Mouse (Mus musculus) limb, embryonic 12.5 days (tissue): ENCODE results near the gene Golim4. TPM values are rescaled to one million over a fixed set of nuclear protein-coding genes. Genes with fewer than 3 reads are reported as not detected.

Source experiments
- ATAC-seq: fragments of 200-750 bp; cut with Nextera tagmentation; 2 replicates; pipeline ENCODE4 v1.8.0; 2017; ENCODE audit warnings: low read depth, moderate TSS enrichment; ENCODE audit not compliant: insufficient number of reproducible peaks, insufficient read depth, low FRiP score, low TSS enrichment
- H3K27ac ChIP-seq: fragments of 300-500 bp; sonication (generic); 2 replicates; pipeline ENCODE4 v1.5.1; 2016; ENCODE audit warnings: mild to moderate bottlenecking, moderate library complexity
- H3K27me3 ChIP-seq: fragments of 300-500 bp; sonication (generic); 2 replicates; pipeline ENCODE4 v1.6.1; 2016; ENCODE audit warnings: mild to moderate bottlenecking, moderate library complexity
- H3K36me3 ChIP-seq: fragments of 300-500 bp; sonication (generic); 2 replicates; pipeline ENCODE4 v1.6.1; 2016; ENCODE audit warnings: mild to moderate bottlenecking, moderate library complexity
- H3K4me1 ChIP-seq: fragments of 300-500 bp; sonication (generic); replicated peaks from 2 replicates; pipeline ENCODE4 v1.6.1; 2016
- H3K4me2 ChIP-seq: fragments of 300-500 bp; sonication (generic); 2 replicates; pipeline ENCODE4 v1.6.1; 2016; ENCODE audit warnings: mild to moderate bottlenecking, moderate library complexity
- H3K4me3 ChIP-seq: fragments of 300-500 bp; sonication (generic); replicated peaks from 2 replicates; pipeline ENCODE4 v1.5.1; 2016; ENCODE audit warnings: mild to moderate bottlenecking
- H3K9ac ChIP-seq: fragments of 300-500 bp; sonication (generic); replicated peaks from 2 replicates; pipeline ENCODE4 v1.6.1; 2016; ENCODE audit warnings: mild to moderate bottlenecking, moderate library complexity
- H3K9me3 ChIP-seq: fragments of 300-500 bp; sonication (generic); 2 replicates; pipeline ENCODE4 v1.6.1; 2016; ENCODE audit warnings: mild to moderate bottlenecking, moderate library complexity
- WGBS: fragments of 180-500 bp; shearing (Covaris S2); methylation state at CpG from one replicate; pipeline ENCODE4 v1.1.7; 2016; 5-methylcytosine and 5-hydroxymethylcytosine counted together
- polyA plus RNA-seq: library from polyadenylated mRNA; unstranded; fragments of >200 nt; fragmentation: Nextera tagmentation; extraction: Ambion mirVana; gene quantifications from 2 replicates; pipeline ENCODE4 v1.2.1, GENCODE M21; 2016

Gene Golim4
- polyA plus RNA-seq, 1 experiment from 2014 or later, result 52.7 TPM

DNA sequence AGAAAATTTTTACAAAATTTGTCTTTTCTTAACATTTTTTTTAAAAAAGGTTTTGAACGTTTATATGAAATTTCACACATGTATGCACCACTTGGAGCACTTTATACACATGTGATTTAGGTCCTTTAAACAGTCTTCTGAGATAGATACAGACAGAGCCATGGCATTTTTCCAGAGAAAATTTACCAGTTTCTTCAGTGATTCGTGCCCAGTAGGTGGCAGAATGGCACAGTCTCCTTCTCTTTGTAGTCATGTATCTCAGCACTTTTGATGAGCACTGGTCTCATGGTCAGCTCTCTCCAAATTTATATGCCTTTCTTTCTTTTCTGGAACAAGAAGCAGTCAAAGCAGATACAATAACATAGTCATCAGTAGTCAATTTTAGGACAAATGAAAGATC is 92.5 kb downstream of the Golim4 start:
- H3K4me1 ChIP-seq, result no peaks in the 10 kb centered on the region
- no peak overlapping the region for H3K4me3 ChIP-seq
- ATAC-seq, result no peak
- no peak overlapping the region for H3K27ac ChIP-seq
- no peaks in the 10 kb centered on the region for H3K27me3 ChIP-seq
- 25% methylated on average over 2 of the region's 2 CpGs for WGBS
- H3K4me2 ChIP-seq, result no peak overlapping the region
- H3K9me3 ChIP-seq, result no peaks in the 10 kb centered on the region
- no peaks in the 10 kb centered on the region for H3K36me3 ChIP-seq
- H3K9ac ChIP-seq, result no peak overlapping the region

DNA sequence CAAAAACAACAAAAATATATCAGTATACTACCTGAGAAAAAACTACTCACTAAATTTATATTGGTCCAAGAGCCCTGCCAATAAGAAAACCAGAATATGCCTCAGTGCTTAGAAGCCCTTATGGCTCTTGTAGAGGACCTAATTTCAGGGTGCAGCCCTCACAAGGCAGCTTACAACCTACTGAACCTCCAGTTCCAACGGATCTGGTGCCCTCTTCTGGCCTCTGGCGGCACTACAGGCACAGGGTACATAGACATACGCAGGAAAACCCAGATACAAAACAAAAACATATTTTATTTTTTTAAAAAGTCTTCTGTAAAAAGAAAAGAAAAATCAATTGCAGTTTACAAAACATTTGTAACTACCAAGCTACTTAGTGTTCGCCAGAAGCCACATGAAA is 95.1 kb downstream of the Golim4 start:
- Histone ChIP-seq H3K27ac (no peak overlapping the region), H3K36me3 (no peaks in the 10 kb centered on the region), H3K9me3 (no peaks in the 10 kb centered on the region), H3K4me2 (no peak overlapping the region), H3K27me3 (no peaks in the 10 kb centered on the region), H3K9ac (no peak overlapping the region), H3K4me3 (no peak overlapping the region), H3K4me1 (no peaks in the 10 kb centered on the region)
- ATAC-seq, result no peak
- 27% methylated on average over 4 of the region's 4 CpGs for WGBS

DNA sequence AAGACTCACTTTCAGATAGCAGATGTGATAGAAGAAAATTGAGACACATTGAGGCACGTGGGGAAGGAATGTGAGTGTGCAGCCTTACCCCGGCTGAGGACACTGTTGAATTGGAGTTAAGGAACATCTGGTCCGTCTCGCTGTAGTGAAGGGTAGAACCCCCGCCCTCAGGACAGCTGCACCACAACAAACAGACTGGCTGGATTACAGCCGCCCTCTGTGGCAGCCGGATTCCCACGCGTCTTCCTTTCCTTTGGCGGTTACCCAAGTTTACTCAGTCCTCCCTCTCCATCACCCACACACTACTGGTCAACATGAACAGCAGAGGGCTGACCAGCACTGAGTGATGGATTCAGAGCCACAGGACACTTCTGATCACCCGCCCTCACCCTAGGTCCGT is 96.0 kb downstream of the Golim4 start:
- H3K4me1 ChIP-seq, result no peaks in the 10 kb centered on the region
- H3K27me3 ChIP-seq, result no peaks in the 10 kb centered on the region
- no peaks in the 10 kb centered on the region for H3K9me3 ChIP-seq
- no peak overlapping the region for H3K27ac ChIP-seq
- no peak overlapping the region for H3K4me2 ChIP-seq
- peak; percentile 71; the same call in 1 of the 2 replicates for ATAC-seq
- WGBS, result 60% methylated on average over 12 of the region's 12 CpGs
- H3K4me3 ChIP-seq, result no peak overlapping the region
- H3K36me3 ChIP-seq, result no peaks in the 10 kb centered on the region
- H3K9ac ChIP-seq, result no peak overlapping the region

DNA sequence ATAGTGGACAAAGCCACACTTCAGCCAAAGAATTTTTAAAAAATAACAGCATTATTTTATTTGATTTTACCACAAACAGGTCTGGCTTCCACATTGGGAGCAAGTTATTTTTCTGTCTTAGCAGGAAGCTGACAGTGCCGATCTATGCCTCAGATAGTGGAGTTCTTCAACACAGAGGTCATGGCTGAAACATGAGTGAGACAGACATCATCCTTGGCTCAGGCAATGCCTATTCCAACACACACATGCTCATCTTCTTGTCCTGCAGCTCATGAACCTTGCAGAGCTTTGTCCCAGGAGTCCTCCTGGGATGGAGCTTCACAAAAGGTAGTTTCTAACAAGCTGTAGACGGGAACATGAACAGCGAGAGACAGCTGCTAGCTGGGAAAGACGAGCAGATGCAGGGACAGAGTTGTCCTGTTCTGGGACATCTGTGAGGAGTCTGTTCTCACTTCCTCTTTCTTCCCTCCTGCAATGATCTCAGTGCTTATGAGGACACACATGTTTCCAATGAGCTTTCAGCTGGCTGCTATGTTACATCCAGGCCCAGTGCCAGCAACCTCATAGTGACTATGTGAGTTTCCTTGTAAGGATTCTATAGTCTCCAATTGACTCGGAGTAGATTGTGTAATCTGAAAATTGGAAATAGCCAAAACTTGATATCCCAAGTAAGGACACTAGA is 121.3 kb downstream of the Golim4 start:
- no peaks in the 10 kb centered on the region for H3K4me1 ChIP-seq

DNA sequence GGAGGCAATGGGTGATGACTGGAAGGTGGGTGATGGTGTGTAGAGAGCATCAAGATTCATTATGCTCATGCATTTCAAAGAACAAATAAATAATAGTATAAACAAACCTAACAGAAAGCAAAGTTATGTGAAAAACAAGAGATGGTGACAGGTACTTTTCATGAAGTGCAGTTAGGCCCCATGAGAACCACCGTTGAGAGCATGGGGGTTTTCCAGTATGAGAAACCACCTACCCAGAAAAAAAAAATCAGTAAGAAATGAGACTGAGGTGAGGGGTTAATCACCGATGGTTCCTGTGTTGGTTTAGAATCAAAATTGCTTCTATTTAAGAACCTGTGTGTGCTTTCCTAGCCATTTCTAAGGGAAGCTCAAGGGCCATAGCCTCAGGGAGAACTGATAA is 121.9 kb downstream of the Golim4 start:
- no peak overlapping the region for H3K27ac ChIP-seq
- H3K4me1 ChIP-seq, result no peaks in the 10 kb centered on the region
- no peak overlapping the region for H3K4me2 ChIP-seq
- 85% methylated on average over 2 of the region's 2 CpGs for WGBS
- ATAC-seq, result no peak
- no peak overlapping the region for H3K4me3 ChIP-seq
- no peaks in the 10 kb centered on the region for H3K36me3 ChIP-seq
- H3K9ac ChIP-seq, result no peak overlapping the region
- H3K9me3 ChIP-seq, result no peaks in the 10 kb centered on the region
- H3K27me3 ChIP-seq, result no peaks in the 10 kb centered on the region

More for the DNA sequence above, 121.3 kb downstream of the Golim4 start:
- Histone ChIP-seq H3K4me3 (no peak overlapping the region), H3K36me3 (no peaks in the 10 kb centered on the region), H3K27ac (no peak overlapping the region), H3K4me2 (no peak overlapping the region), H3K27me3 (no peaks in the 10 kb centered on the region), H3K9me3 (no peaks in the 10 kb centered on the region), H3K9ac (no peak overlapping the region)
- ATAC-seq, result no peak
- WGBS, result 70% methylated on average over 5 of the region's 5 CpGs

Other genes with a start within 250 kb of the Golim4 start
- not detected in 2 replicates for gene Gm29133, start 208.8 kb downstream of the Golim4 start, polyA plus RNA-seq
- gene Fstl5, start 117.3 kb upstream of the Golim4 start, polyA plus RNA-seq, result 0.13 and 0.33 TPM in 2 replicates